Mouse (Mus musculus): ENCODE measurements around the gene Gm49361.
A peak's percentile ranks its signal among the peaks of the same experiment; 100 is the strongest.

Gm49361 gene

GRCm38 (mm10) chr14:57616339-57616965, 129.5 kb downstream of the Gm49361 start:
- no peak for DNase-seq

- DNase-seq: no peak
Measured at GRCm38 (mm10) chr14:57615828-57616227, 130.1 kb downstream of the Gm49361 start.

GRCm38 (mm10) chr14:57611034-57611433, 134.9 kb downstream of the Gm49361 start:
- no peak for DNase-seq

GRCm38 (mm10) chr14:57609816-57610329, 136.0 kb downstream of the Gm49361 start:
- DNase-seq: no peak

- peak; percentile 96 to 98 for DNase-seq
Measured at GRCm38 (mm10) chr14:57607500-57607899, 138.4 kb downstream of the Gm49361 start.

GRCm38 (mm10) chr14:57606663-57607365, 139.1 kb downstream of the Gm49361 start:
- no peak for DNase-seq

- DNase-seq: no peak
Measured at GRCm38 (mm10) chr14:57593279-57593678, 152.6 kb downstream of the Gm49361 start.

Data from cerebellum, postnatal 36 days (tissue).